Mouse (Mus musculus) heart, embryonic 13.5 days (tissue): ENCODE results near the gene Mbd4. TPM values are rescaled to one million over a fixed set of nuclear protein-coding genes. Genes with fewer than 3 reads are reported as not detected.
"Not testable (repeated sequence)": the region's sequence is repeated elsewhere in the genome, so short reads cannot be mapped to it uniquely, and the experiment has no call there.

Source experiments
- ATAC-seq: fragments of 200-750 bp; cut with Nextera tagmentation; 2 replicates; pipeline ENCODE4 v1.8.0; 2017; ENCODE audit warnings: moderate TSS enrichment; ENCODE audit not compliant: insufficient number of reproducible peaks, low FRiP score, low TSS enrichment; ENCODE audit errors: extremely low read depth
- H3K27ac ChIP-seq: fragments of 300-500 bp; sonication (generic); replicated peaks from 2 replicates; pipeline ENCODE4 v1.5.1; 2015; ENCODE audit warnings: moderate library complexity, mild to moderate bottlenecking, inconsistent platforms
- H3K27me3 ChIP-seq: fragments of 300-500 bp; sonication (generic); replicated peaks from 2 replicates; pipeline ENCODE4 v1.6.1; 2015; ENCODE audit warnings: mild to moderate bottlenecking, inconsistent platforms
- H3K36me3 ChIP-seq: fragments of 300-500 bp; sonication (generic); 2 replicates; pipeline ENCODE4 v1.6.1; 2015; ENCODE audit warnings: mild to moderate bottlenecking, inconsistent platforms
- H3K4me1 ChIP-seq: fragments of 300-500 bp; sonication (generic); 2 replicates; pipeline ENCODE4 v1.6.1; 2015; ENCODE audit warnings: inconsistent platforms
- H3K4me2 ChIP-seq: fragments of 300-500 bp; sonication (generic); 2 replicates; pipeline ENCODE4 v1.6.1; 2015; ENCODE audit warnings: inconsistent platforms, mild to moderate bottlenecking, moderate library complexity
- H3K4me3 ChIP-seq: fragments of 300-500 bp; sonication (generic); 2 replicates; pipeline ENCODE4 v1.5.1; 2015; ENCODE audit warnings: moderate library complexity, mild to moderate bottlenecking, inconsistent platforms
- H3K9ac ChIP-seq: fragments of 300-500 bp; sonication (generic); 2 replicates; pipeline ENCODE4 v1.6.1; 2015; ENCODE audit warnings: inconsistent platforms, mild to moderate bottlenecking, moderate library complexity
- H3K9me3 ChIP-seq: fragments of 300-500 bp; sonication (generic); 2 replicates; pipeline ENCODE4 v1.6.1; 2016; ENCODE audit warnings: inconsistent platforms
- WGBS: fragments of 180-500 bp; shearing (Covaris S2); methylation state at CpG from one replicate; pipeline ENCODE4 v1.1.7; 2015; ENCODE audit warnings: mixed read lengths; 5-methylcytosine and 5-hydroxymethylcytosine counted together
- polyA plus RNA-seq: library from polyadenylated mRNA; unstranded; fragments of >200 nt; fragmentation: Nextera tagmentation; extraction: Ambion mirVana; gene quantifications from 2 replicates; pipeline ENCODE4 v1.2.1, GENCODE M21; 2015

Gene Mbd4
- polyA plus RNA-seq, 1 experiment from 2014 or later = 8.7 TPM

DNA sequence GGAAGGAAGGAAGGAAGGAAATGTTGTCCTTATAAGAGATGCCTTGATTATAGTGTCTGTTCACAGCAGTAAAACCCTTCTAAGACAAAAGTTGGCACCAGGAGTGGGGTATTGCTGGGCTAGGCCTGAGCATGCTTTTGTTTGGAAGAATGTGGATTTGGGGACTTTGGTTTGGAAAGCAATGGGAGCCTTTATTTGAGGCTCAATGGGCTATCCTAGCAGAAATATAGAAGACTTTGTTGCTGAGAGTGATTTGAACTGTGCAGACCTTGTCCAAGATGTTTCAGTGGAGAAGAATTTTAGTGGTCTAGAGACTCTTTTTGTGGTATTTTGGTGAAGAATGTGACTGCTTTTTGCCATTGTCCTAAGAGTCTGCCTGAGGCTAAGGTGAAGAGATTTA is 19.3 kb downstream of the Mbd4 start:
- H3K4me1 ChIP-seq = peaks cover 14% of the 10 kb centered on the region
- no peaks in the 10 kb centered on the region for H3K9me3 ChIP-seq
- no peaks in the 10 kb centered on the region for H3K36me3 ChIP-seq
- no peak for ATAC-seq
- no peak overlapping the region for H3K9ac ChIP-seq
- no peaks in the 10 kb centered on the region for H3K27me3 ChIP-seq
- no peak overlapping the region for H3K27ac ChIP-seq
- no peak overlapping the region for H3K4me2 ChIP-seq
- no peak overlapping the region for H3K4me3 ChIP-seq

DNA sequence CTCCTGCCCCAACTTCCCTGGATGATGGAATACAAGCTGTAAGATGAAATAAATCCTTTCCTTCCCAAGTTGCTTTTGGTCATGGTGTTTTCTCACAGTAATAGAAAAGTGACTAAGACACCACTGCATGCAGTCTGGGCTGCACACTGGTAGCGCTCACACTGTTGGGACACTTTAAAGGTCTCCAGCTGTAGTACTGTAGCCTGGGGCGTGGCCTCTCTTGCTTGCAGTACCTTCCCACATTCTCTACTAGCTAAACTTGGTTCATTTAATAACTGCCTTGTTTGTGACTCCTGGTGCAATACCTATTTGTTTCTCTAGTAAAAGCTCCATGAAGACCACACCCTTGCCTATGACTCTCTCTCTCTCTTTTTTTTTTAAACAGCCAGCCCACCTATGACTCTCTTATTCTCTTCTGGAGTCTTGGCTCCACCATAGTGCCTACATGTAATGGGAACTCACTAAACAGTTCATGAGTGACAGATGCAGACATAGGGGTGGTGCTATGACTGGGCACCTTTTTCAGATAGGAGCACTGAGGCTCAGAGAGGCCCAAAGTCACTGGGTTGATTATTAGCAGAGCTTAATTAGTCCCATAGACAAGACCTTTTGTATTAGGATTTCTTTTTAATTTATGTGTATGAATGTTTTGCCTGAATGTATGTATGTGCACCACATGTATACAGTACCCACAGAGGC is 20.9 kb downstream of the Mbd4 start:
- Histone ChIP-seq H3K4me2 (no peak overlapping the region), H3K4me3 (no peak overlapping the region), H3K4me1 (0 out of 2 replicates have a peak, but pooled peaks cover under 1% of the 10 kb centered on the region), H3K9me3 (no peaks in the 10 kb centered on the region), H3K27ac (no peak overlapping the region), H3K36me3 (no peaks in the 10 kb centered on the region), H3K9ac (no peak overlapping the region), H3K27me3 (no peaks in the 10 kb centered on the region)
- WGBS = 87% methylated on average over 2 of the region's 2 CpGs
- no peak for ATAC-seq

DNA sequence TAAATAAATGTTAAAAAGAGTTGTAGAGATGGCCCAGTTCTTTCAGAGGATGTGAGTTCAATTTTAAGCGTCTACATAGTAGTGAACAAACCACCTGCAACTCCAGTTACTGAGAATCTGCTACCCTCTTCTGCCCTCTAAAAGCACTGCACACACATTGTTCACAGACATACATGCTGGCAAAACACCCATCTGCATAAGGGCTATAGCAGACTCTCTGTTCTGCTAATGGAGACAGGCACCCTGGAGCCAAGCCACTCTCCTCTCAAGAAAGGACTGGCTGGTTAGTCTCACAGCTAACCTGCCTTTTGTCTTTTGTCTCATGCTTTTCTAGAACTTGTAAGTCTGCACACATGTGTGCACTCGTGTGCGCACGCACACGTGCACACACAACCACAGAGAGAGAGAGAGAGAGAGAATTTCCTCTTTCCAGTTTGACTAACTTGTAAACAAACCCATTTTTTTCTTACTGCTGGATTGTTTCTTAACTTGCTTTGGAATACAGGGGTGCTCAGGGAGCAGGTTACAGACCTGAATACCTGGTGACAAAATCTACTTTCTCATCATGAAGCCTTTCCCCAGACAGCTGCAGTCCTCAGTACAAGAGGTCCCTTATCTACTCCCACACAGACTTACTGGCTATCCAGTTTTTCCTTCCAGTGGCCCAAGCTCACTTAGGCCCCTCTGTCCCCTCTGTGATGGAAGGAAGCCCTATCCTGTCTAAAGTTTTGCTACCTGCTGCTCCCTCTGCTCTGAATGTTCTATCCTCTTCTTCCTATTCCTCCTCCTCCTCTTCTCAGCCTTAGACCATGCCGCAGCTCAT is 22.2 kb downstream of the Mbd4 start:
- Histone ChIP-seq H3K4me1 (no peaks in the 10 kb centered on the region), H3K9me3 (no peaks in the 10 kb centered on the region), H3K27ac (no peak overlapping the region), H3K27me3 (no peaks in the 10 kb centered on the region), H3K36me3 (no peaks in the 10 kb centered on the region), H3K4me2 (no peak overlapping the region), H3K9ac (no peak overlapping the region), H3K4me3 (no peak overlapping the region)
- ATAC-seq = no peak
- WGBS = 84% methylated on average over 6 of the region's 6 CpGs

DNA sequence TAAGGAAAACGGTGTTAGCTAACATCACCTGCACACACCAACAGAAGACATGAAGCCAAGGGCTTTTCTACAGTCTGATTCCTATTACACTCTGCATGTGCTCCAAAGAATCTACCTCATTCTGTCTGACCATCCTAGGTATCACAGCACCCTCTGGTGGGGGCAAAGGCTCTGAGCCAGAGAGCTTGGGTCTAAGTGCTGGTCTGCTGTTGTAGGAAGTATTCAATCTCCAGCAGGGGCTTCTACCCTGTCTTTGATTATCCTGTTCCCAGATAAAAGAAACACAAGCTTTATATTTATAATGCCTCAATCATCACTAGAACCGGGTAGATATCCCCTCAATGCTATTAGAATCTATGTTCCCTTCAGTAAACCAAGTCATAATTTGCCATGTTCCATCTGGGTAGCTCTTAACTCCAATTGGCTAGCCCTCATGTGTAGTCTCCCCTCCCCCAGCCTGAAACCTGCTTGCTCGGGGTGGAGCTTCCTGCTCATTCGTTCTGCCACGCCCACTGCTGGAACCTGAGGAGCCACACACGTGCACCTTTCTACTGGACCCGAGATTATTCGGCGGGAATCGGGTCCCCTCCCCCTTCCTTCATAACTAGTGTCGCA is 29.2 kb downstream of the Mbd4 start:
- not testable (repeated sequence) for H3K27me3 ChIP-seq, H3K36me3 ChIP-seq, H3K9me3 ChIP-seq, H3K27ac ChIP-seq, H3K4me1 ChIP-seq
- 3% methylated on average over 4 of the region's 11 CpGs for WGBS
- peak; percentile 76; the same call in 1 of the 2 replicates for ATAC-seq
- H3K4me2 ChIP-seq = peak overlapping the region; percentile 62
- H3K9ac ChIP-seq = peak overlapping the region; percentile 37; the same call in 1 of the 2 replicates
- peak overlapping the region; percentile 37 for H3K4me3 ChIP-seq

DNA sequence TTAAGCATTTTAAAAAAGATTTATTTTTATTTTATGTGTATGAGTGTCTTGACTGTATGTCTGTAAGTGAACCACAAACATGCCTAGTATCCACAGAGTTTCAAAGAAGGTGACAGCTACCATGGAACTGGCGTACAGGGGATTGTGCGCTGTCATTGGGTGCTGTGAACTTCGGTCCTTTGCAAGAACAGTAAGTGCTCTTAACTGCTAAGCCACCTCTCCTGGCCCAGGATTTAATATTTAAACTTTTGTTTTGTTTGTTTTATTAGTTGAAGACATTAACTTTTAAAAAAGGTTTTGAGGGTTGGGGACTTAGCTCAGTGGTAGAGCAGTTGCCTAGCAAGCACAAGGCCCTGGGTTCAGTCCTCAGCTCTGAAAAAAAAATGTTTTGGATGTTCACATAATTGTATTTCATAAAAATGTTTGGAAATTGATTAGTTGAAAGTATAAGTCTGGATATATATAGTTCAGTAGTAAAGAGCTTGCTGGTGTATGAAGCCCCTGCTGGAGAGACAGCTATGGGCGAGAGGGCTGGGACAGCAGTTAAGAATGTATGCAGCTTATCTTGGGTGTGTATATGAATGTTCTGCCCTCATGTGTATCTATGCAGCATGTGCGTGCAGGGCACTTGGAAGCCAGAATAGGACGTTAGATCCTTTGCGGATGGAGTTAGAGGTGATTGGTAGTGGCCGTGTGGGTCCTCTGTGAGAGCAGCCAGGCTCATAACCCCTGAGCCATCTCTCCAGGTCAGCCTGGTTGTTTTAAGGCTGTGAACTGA is 31.8 kb downstream of the Mbd4 start:
- no peak for ATAC-seq
- Histone ChIP-seq H3K27me3 (peaks cover 4% of the 10 kb centered on the region; the same call in 1 of the 2 replicates), H3K36me3 (no peaks in the 10 kb centered on the region), H3K9ac (no peak overlapping the region), H3K4me3 (no peak overlapping the region), H3K27ac (no peak overlapping the region), H3K4me1 (0 out of 2 replicates have a peak, but pooled peaks cover 6% of the 10 kb centered on the region), H3K9me3 (no peaks in the 10 kb centered on the region), H3K4me2 (no peak overlapping the region)
- 71% methylated on average over 8 of the region's 8 CpGs for WGBS

DNA sequence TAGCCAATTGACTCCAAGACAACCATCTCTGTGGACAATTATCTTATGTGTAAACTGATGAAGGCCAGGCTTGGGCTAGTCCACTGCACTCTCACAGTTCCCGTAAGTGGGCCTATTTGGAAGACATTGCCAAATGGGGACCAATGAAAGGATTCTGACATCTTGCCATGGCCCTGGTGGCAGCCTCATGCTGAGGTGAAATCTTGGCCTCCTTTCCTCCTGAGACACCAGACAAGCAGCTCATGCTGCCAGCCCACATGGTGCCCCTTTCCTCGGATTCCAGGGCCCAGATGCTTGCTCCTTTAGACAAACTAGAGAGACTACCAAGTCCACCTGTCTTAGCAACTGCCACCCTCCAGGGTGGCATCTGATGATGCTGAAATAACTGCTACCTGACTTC is 35.0 kb downstream of the Mbd4 start:
- Histone ChIP-seq H3K27me3 (peaks cover 4% of the 10 kb centered on the region; the same call in 1 of the 2 replicates), H3K9me3 (no peaks in the 10 kb centered on the region), H3K36me3 (no peaks in the 10 kb centered on the region), H3K4me3 (no peak overlapping the region), H3K4me2 (no peak overlapping the region), H3K4me1 (peaks cover 11% of the 10 kb centered on the region), H3K9ac (no peak overlapping the region), H3K27ac (no peak overlapping the region)
- ATAC-seq = no peak
- 64% methylated on average over 2 of the region's 2 CpGs for WGBS

DNA sequence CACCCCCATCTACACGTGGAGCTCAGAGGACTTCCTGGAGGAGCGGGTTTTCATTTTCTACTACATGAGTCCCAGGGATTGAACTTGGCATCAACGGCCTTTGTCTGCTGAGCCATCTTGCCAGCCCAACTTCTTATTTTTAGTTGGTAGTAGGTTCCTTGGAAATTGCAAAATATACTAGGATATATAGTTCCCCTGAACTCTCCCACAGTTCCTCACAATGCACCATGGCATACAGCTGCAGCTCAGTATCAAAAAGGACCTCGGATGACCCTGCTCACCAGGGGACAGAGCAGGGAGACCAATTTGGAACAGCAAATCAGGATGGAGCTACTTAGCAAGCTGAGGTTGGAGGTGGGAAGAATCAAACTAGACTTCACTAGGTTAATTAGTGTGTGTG is 38.1 kb downstream of the Mbd4 start:
- no peak overlapping the region for H3K4me2 ChIP-seq
- no peaks in the 10 kb centered on the region for H3K36me3 ChIP-seq
- H3K27me3 ChIP-seq = no peaks in the 10 kb centered on the region
- no peak overlapping the region for H3K9ac ChIP-seq
- no peak overlapping the region for H3K27ac ChIP-seq
- H3K9me3 ChIP-seq = no peaks in the 10 kb centered on the region
- H3K4me3 ChIP-seq = no peak overlapping the region
- ATAC-seq = no peak
- H3K4me1 ChIP-seq = peaks cover 11% of the 10 kb centered on the region
- 66% methylated on average over 4 of the region's 4 CpGs for WGBS

DNA sequence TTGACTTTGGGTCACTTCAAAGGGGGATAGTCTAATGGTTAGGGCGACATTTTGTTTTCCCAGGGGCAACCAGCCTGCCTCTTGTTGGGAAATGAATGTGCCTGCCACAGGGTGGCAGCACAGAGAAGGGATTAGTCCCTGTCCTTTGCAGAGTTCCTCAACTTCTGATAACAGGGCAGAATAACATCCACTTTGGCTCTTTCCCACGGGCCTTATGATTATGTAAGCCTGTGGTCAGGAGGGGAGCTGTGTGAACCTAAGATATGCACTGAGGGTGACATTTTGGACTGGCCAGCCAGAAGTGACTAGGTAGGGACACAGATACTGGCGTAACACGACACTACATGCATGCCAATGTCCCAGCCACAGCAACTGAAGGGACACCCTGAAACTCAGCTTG is 39.1 kb downstream of the Mbd4 start:
- no peaks in the 10 kb centered on the region for H3K36me3 ChIP-seq
- H3K4me2 ChIP-seq = no peak overlapping the region
- no peak overlapping the region for H3K4me3 ChIP-seq
- no peak for ATAC-seq
- WGBS = 25% methylated on average over 4 of the region's 4 CpGs
- peak overlapping the region; percentile 20; the same call in 1 of the 2 replicates for H3K9ac ChIP-seq
- peaks cover 11% of the 10 kb centered on the region for H3K4me1 ChIP-seq
- no peaks in the 10 kb centered on the region for H3K9me3 ChIP-seq
- no peak overlapping the region for H3K27ac ChIP-seq
- no peaks in the 10 kb centered on the region for H3K27me3 ChIP-seq

DNA sequence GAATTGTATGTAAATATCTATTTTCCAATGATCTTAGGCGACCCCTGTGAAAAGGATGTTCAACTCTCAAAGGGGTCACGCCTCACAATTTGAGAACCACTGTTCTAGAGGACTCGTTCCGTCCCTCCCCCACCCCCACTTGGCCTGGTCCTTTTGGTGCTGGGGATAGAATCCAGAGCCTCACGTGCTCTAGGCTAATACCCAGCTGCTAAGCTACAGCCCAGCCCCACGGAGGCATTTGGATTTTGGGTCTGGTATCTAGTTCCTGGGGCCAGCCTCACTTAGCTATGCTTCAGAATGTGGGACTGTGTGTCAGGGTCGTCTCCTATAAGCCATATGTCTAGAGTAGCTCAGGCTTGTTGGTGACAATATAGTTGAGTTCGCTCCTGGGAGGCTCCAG is 41.6 kb downstream of the Mbd4 start:
- Histone ChIP-seq H3K4me3 (no peak overlapping the region), H3K9me3 (no peaks in the 10 kb centered on the region), H3K9ac (no peak overlapping the region), H3K36me3 (peaks cover 9% of the 10 kb centered on the region), H3K4me2 (no peak overlapping the region), H3K4me1 (peaks cover 23% of the 10 kb centered on the region), H3K27ac (no peak overlapping the region), H3K27me3 (no peaks in the 10 kb centered on the region)
- ATAC-seq = no peak
- 58% methylated on average over 8 of the region's 8 CpGs for WGBS

DNA sequence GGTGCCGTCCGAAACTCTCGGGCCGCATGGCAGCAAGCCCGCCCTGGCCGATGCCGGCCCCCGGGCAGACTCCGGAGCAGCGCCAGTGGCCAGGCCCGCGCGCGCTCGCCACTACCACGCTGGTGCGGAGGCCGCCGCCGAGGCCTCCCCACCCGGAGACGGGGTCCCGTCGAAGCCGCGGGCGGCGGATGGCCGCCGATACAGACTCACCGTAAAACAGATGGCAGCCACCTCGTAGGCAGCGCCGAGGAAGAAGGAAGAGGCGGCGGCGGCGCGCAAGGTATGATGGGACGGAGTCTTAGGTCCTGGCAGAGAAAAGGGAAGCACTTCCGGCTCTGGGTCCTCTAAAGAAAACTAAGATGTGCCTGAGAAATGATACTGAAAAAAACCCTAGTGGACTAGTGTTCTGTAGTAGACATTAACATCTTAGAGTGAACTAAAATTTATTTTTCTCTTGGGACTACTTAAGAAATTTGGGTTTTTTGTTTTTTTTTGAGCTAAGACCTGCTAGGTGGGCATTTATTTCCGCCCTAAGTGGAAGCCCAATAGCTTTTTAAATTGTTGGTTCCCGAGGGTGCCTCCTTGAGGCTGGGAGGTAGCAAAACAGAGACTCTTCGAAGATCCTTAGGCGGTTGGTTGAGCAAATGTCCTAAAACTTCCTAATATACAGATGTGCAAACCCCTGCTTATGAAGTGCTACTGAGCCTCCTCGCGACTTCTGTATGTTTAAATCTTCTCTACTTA is 44.5 kb downstream of the Mbd4 start, which contains the start of gene Rpl32:
TSS of gene Rpl32 (minus strand) at position 260 of the 744 bp plus-strand sequence.
- peak; percentile 32; the same call in 1 of the 2 replicates for ATAC-seq
- Histone ChIP-seq H3K9me3 (no peaks in the 10 kb centered on the region), H3K9ac (peak within 1 kb of the TSS; percentile 98), H3K4me3 (peak within 1 kb of the TSS; percentile 90), H3K4me1 (peaks cover 31% of the 10 kb centered on the region), H3K4me2 (peak within 1 kb of the TSS; percentile 73), H3K27ac (peak within 1 kb of the TSS; percentile 96), H3K27me3 (no peaks in the 10 kb centered on the region), H3K36me3 (peaks cover 39% of the 10 kb centered on the region)
- under 1% methylated on average over 47 of the region's 47 CpGs for WGBS
